Mouse (Mus musculus) neural tube, embryonic 11.5 days (tissue): ENCODE data around the gene Ifitm6. TPM values are rescaled to one million over a fixed set of nuclear protein-coding genes. Genes with fewer than 3 reads are reported as not detected.
A peak's percentile ranks its signal among the peaks of the same experiment; 100 is the strongest.

Experiments
- ATAC-seq: fragments of 200-750 bp; cut with Nextera tagmentation; 2 replicates; pipeline ENCODE4 v1.8.0; 2017; ENCODE audit warnings: moderate number of reproducible peaks, mild to moderate bottlenecking, moderate TSS enrichment, moderate library complexity; ENCODE audit not compliant: insufficient read depth, low FRiP score, low TSS enrichment
- DNase-seq: peaks from one replicate; pipeline ENCODE4 v3.0.0-alpha.2; 2015; ENCODE audit warnings: low spot score
- H3K27ac ChIP-seq: fragments of 300-500 bp; sonication (generic); 2 replicates; pipeline ENCODE4 v1.5.1; 2014; ENCODE audit warnings: low read depth, mild to moderate bottlenecking, low read length
- H3K27me3 ChIP-seq: fragments of 300-500 bp; sonication (generic); 2 replicates; pipeline ENCODE4 v1.6.1; 2014; ENCODE audit warnings: mild to moderate bottlenecking, low read length, mixed read lengths; ENCODE audit not compliant: control insufficient read depth, insufficient read depth
- H3K36me3 ChIP-seq: fragments of 300-500 bp; sonication (generic); 2 replicates; pipeline ENCODE4 v1.6.1; 2014; ENCODE audit warnings: mild to moderate bottlenecking, low read length, moderate library complexity, mixed read lengths; ENCODE audit not compliant: control insufficient read depth, insufficient read depth
- H3K4me1 ChIP-seq: fragments of 300-500 bp; sonication (generic); 2 replicates; pipeline ENCODE4 v1.6.1; 2014; ENCODE audit warnings: low read length, mixed read lengths; ENCODE audit not compliant: control insufficient read depth, insufficient read depth
- H3K4me2 ChIP-seq: fragments of 300-500 bp; sonication (generic); 2 replicates; pipeline ENCODE4 v1.6.1; 2014; ENCODE audit warnings: low read depth, mild to moderate bottlenecking, moderate library complexity
- H3K4me3 ChIP-seq: fragments of 300-500 bp; sonication (generic); 2 replicates; pipeline ENCODE4 v1.5.1; 2014; ENCODE audit warnings: low read depth, low read length
- H3K9ac ChIP-seq: fragments of 300-500 bp; sonication (generic); 2 replicates; pipeline ENCODE4 v1.6.1; 2014; ENCODE audit warnings: mild to moderate bottlenecking, low read length
- H3K9me3 ChIP-seq: fragments of 300-500 bp; sonication (generic); 2 replicates; pipeline ENCODE4 v1.6.1; 2016; ENCODE audit warnings: low read length; ENCODE audit not compliant: control insufficient read depth
- WGBS: fragments of 180-500 bp; shearing (Covaris S2); extraction: QIAGEN DNeasy Blood & Tissue Kit; methylation state at CpG from one replicate; pipeline ENCODE4 v1.1.7; 2014; 5-methylcytosine and 5-hydroxymethylcytosine counted together
- polyA plus RNA-seq: library from polyadenylated mRNA; unstranded; fragments of >200 nt; fragmentation: Nextera tagmentation; extraction: Ambion mirVana; gene quantifications from 2 replicates; pipeline ENCODE4 v1.2.1, GENCODE M21; 2014

Gene Ifitm6
- polyA plus RNA-seq, 1 experiment from 2014 or later: not detected

GRCm38 (mm10) chr7:141048226-141049218 lies 30.8 kb upstream of the Ifitm6 start:
- H3K4me3 ChIP-seq: peak overlapping the region; percentile 26
- 11% methylated on average over 21 of the region's 21 CpGs for WGBS
- DNase-seq (peak; percentile 92), ATAC-seq (peak; percentile 89)
- H3K9ac ChIP-seq: peak overlapping the region; percentile 35; the same call in 1 of the 2 replicates
- no peaks in the 10 kb centered on the region for H3K9me3 ChIP-seq
- peaks cover 8% of the 10 kb centered on the region; the same call in 1 of the 2 replicates for H3K4me1 ChIP-seq
- no peaks in the 10 kb centered on the region for H3K36me3 ChIP-seq
- H3K27ac ChIP-seq: 0 out of 2 replicates have a peak overlapping the region, but pooled peaks have one; percentile 34
- H3K27me3 ChIP-seq: no peaks in the 10 kb centered on the region
- peak overlapping the region; percentile 69 for H3K4me2 ChIP-seq

GRCm38 (mm10) chr7:141047581-141048225 lies 30.0 kb upstream of the Ifitm6 start:
- H3K36me3 ChIP-seq: no peaks in the 10 kb centered on the region
- WGBS: 5% methylated on average over 15 of the region's 19 CpGs
- H3K27me3 ChIP-seq: no peaks in the 10 kb centered on the region
- peak overlapping the region; percentile 35; the same call in 1 of the 2 replicates for H3K9ac ChIP-seq
- peak overlapping the region; percentile 26 for H3K4me3 ChIP-seq
- DNase-seq (peak; percentile 35), ATAC-seq (peak; percentile 61)
- peak overlapping the region; percentile 69 for H3K4me2 ChIP-seq
- H3K4me1 ChIP-seq: peaks cover 8% of the 10 kb centered on the region; the same call in 1 of the 2 replicates
- H3K9me3 ChIP-seq: no peaks in the 10 kb centered on the region
- H3K27ac ChIP-seq: 0 out of 2 replicates have a peak overlapping the region, but pooled peaks have one; percentile 34

- Histone ChIP-seq H3K9ac (no peak overlapping the region), H3K9me3 (no peaks in the 10 kb centered on the region), H3K27ac (no peak overlapping the region), H3K4me2 (no peak overlapping the region), H3K36me3 (no peaks in the 10 kb centered on the region), H3K27me3 (no peaks in the 10 kb centered on the region), H3K4me3 (no peak overlapping the region), H3K4me1 (peaks cover 8% of the 10 kb centered on the region; the same call in 1 of the 2 replicates)
- ATAC-seq: 0 out of 2 replicates have a peak, but pooled peaks have one; percentile 1
- 78% methylated on average over 6 of the region's 6 CpGs for WGBS
- DNase-seq: no peak
Observed at GRCm38 (mm10) chr7:141046931-141047580, 29.3 kb upstream of the Ifitm6 start.

GRCm38 (mm10) chr7:141042539-141042938 lies 24.8 kb upstream of the Ifitm6 start:
- Histone ChIP-seq H3K4me1 (peaks cover 5% of the 10 kb centered on the region; the same call in 1 of the 2 replicates), H3K27me3 (no peaks in the 10 kb centered on the region), H3K27ac (no peak overlapping the region), H3K36me3 (no peaks in the 10 kb centered on the region), H3K9me3 (no peaks in the 10 kb centered on the region), H3K4me3 (no peak overlapping the region), H3K9ac (no peak overlapping the region), H3K4me2 (no peak overlapping the region)
- ATAC-seq (no peak), DNase-seq (no peak)
- 59% methylated on average over 4 of the region's 4 CpGs for WGBS

- Histone ChIP-seq H3K36me3 (no peaks in the 10 kb centered on the region), H3K27ac (no peak overlapping the region), H3K4me1 (no peaks in the 10 kb centered on the region), H3K4me2 (no peak overlapping the region), H3K27me3 (no peaks in the 10 kb centered on the region), H3K9me3 (no peaks in the 10 kb centered on the region), H3K4me3 (no peak overlapping the region), H3K9ac (no peak overlapping the region)
- DNase-seq (no peak), ATAC-seq (no peak)
- 39% methylated on average over 5 of the region's 5 CpGs for WGBS
Observed at GRCm38 (mm10) chr7:141041661-141042060, 23.9 kb upstream of the Ifitm6 start.

GRCm38 (mm10) chr7:141040867-141041606 lies 23.3 kb upstream of the Ifitm6 start:
- H3K27me3 ChIP-seq: no peaks in the 10 kb centered on the region
- H3K36me3 ChIP-seq: no peaks in the 10 kb centered on the region
- 46% methylated on average over 6 of the region's 9 CpGs for WGBS
- no peaks in the 10 kb centered on the region for H3K9me3 ChIP-seq
- H3K4me2 ChIP-seq: no peak overlapping the region
- H3K4me1 ChIP-seq: no peaks in the 10 kb centered on the region
- H3K4me3 ChIP-seq: no peak overlapping the region
- no peak overlapping the region for H3K9ac ChIP-seq
- no peak overlapping the region for H3K27ac ChIP-seq
- ATAC-seq (no peak), DNase-seq (no peak)

GRCm38 (mm10) chr7:141039386-141040107 lies 21.8 kb upstream of the Ifitm6 start:
- no peaks in the 10 kb centered on the region for H3K9me3 ChIP-seq
- ATAC-seq (no peak), DNase-seq (no peak)
- 94% methylated on average over 4 of the region's 4 CpGs for WGBS
- no peaks in the 10 kb centered on the region for H3K36me3 ChIP-seq
- H3K27ac ChIP-seq: no peak overlapping the region
- H3K4me1 ChIP-seq: no peaks in the 10 kb centered on the region
- H3K4me2 ChIP-seq: no peak overlapping the region
- H3K27me3 ChIP-seq: no peaks in the 10 kb centered on the region
- no peak overlapping the region for H3K9ac ChIP-seq
- H3K4me3 ChIP-seq: no peak overlapping the region
